Mouse (Mus musculus) liver, postnatal 0 days (tissue): ENCODE results near the gene Etfbkmt.

Experiments used
- CTCF ChIP-seq: sonication (generic); IDR thresholded peaks from 2 replicates; pipeline ENCODE4 v1.5.1; 2016; ENCODE audit warnings: antibody characterized with exemption, low read depth
- EP300 ChIP-seq: IDR thresholded peaks from 2 replicates; pipeline ENCODE4 v1.6.1; 2016; ENCODE audit warnings: antibody characterized with exemption, low read depth, mild to moderate bottlenecking

DNA sequence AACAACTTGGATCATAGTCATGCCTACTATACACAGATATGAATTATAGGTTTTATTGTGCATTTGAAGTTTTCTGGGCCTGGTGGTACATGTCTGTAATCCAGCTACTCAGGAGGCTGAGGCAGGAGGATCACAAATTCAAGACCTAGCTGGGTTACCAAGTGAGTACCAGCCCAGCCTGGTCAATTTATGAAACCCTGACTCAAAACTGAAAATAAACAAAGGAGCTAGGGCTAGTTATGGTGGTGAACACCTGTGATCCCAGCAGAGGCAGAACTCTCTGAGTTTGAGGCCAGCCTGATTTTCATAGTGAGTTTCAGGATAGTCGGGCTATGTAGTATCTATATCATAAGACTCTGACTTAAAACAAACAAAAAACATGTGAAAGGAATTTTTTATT, 42.4 kb upstream of the Etfbkmt start:
- TF ChIP-seq CTCF (no peak), EP300 (no peak)
